Mouse (Mus musculus) erythroblast, embryonic 14.5 days (primary cell): Measurements from ENCODE around the gene Mpp4.

ENCODE experiments used
- GATA1 ChIP-seq: IDR thresholded peaks from 2 replicates; pipeline ENCODE4 v1.6.1; 2012; ENCODE audit warnings: low read length, inconsistent platforms, mixed read lengths
- TAL1 ChIP-seq: IDR thresholded peaks from 3 replicates; pipeline ENCODE4 v1.6.1; 2012; ENCODE audit warnings: low read length, inconsistent platforms, mixed read lengths

GRCm38 (mm10) chr1:59134419-59134818 lies 28.8 kb downstream of the Mpp4 start:
- TF ChIP-seq GATA1 (no peak), TAL1 (no peak)
